Mouse (Mus musculus) MN1 (cell line): ENCODE measurements around the gene Pafah1b1.

ENCODE experiments used
- DNase-seq: peaks from one replicate; pipeline ENCODE4 v3.0.0-alpha.2; 2016; ENCODE audit warnings: low spot score

Gene Pafah1b1

DNA sequence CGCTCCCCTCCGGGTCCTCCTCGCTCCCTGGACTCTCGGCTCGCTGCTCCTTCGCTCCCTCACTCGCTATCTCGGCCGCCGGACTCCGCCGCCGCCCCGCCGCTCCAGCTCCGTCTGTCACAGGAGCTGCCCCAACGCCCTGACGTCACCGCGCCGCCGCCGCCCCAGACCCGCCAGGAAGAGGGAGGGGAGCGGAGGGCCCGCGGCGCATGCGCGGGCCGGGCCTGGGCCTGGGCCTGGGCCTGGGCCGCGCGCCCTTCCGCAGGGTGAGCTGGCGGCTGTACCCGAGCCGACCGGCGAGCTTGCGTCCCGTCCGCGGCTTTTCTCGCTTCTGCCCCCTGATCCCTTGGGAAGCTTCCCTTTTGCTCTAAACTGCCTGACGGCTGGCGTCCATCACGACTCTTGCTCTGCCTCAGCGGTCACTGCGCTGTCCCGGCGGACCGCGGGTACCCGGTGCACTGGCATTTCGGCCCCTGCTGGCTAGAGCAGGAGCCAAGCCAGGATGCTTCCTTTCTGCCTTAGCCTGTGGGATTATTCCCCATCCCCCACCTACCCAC lies at the start of gene Pafah1b1:
Gene Pafah1b1 (minus strand): TSS at position 436 of the 557 bp plus-strand sequence.
- DNase-seq, result peak; percentile 96

DNA sequence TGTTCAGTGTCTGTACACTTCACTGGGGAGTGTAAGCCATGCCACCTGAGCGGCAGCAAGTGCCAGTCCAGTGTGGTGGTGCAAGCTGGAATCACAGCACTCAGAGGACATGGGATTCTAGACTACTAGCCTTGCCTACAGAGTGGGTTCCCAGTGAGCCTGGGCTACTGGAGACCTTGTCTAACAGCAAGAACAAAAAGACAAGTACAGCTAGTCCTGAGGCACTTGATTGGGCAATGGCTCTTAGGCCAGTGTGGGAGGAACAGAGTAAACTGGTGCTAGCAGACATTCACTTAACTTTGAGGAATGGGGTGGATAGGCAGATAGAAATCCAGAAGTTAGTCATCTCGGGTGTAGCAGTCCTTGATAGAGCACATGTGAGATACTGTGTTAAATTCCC lies 47.9 kb upstream of the Pafah1b1 start:
- no peak for DNase-seq

DNA sequence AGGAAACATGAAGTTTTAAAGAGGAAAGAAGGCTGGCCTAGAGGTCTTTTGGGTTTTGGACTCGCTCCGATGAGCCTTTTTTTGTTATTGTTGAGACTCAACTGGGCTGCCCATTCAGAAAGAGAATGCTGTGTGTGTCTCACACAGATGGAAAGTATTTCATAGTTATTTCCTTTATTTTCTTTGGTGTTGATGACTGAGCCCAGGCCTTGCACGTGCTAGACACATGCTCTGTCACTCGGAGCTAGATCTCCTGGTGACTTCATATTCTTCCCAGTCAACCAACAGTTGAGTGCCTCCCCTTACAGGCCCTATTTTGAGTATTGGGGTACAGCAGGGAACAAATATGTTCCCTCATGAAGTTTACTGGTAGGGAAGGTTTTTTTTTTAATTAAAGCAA lies 47.2 kb upstream of the Pafah1b1 start:
- no peak for DNase-seq

DNA sequence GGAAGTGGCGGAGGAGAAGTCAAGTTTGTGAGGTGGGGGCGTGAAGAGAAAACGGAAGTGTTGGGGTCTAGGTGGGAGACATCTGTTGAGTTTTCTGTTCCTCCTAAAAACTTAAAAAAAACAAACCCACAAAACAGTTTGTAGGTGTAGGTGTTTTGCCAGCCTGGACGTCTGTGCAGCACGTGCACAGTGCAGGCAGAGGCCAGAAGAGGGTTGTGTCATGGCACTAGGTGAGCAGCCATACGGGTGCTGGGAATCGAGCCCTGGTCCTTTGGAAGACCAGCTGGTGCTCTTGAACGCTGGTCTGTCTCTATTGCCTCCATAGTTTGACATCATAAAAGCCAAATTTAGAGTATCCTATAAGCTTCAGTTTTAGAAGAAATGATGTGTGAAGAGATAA lies 46.8 kb upstream of the Pafah1b1 start:
- no peak for DNase-seq

DNA sequence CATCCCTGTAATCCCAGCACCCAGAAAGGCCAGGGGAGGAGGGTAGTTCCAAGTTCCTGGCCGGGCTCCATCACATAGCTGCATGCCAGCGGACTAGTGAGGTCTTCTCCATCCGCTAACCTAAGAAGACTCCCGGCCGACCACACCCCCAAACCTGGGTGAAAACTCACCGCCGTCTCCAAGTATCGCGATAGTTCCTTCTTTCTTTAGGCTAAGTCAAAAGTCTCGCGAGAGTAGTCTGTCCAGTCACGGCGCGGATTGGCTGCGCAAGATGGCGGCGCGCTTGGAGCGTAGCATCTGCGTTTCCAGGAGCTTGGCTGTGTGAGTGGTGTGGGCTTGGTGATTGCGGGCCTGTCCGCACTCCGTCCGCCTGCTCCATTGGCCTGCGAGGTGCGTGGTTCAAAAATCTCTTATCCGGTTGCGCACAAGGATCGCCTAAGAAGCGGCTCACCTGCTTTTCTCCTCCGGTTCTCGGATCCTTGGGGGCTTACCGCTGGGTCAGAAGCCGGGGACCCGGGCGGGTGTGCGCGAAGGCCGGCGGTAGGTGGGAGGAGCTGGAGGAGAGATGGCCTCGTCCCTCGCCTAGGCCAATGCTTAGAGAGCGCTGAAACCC lies 46.2 kb upstream of the Pafah1b1 start, which contains the start of gene Mettl16:
Gene Mettl16 (plus strand): TSS at position 236 of the 613 bp plus-strand sequence.
- peak; percentile 99 for DNase-seq

DNA sequence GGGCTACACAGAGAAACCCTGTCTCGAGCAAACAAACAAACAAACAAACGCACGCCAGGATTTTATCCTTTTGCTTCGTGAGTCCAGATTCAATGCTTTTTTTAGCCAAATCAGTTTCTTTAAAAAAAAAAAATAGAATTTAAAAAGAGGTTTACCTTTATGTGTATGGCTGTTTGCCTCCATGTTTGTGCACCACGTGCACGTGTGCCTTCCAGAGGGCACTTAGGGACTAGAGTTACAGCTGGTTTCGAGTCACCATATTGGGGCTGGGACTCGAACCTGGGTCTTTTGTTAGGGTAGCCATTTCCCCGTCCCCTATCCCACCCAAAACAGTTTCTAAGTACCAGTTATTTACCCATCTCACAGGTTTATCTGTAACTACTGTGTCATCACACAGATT lies 45.6 kb upstream of the Pafah1b1 start:
- no peak for DNase-seq

DNA sequence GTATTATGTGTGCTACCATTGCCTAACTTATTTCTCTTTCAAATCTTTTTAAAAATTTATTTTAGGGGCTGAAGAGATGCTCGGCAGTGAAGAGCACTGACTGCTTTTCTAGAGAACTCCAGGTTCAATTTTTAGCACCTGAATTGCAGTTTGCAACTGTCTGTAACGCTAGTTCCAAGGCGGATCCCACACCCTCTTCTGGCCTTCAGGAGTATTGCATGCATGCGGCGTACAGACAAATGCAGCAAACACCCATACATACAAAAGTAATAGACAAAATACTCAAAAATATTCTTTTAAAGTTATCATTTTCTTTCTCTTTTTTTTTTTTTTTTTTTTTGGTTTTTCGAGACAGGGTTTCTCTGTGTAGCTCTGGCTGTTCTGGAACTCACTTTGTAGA lies 43.6 kb upstream of the Pafah1b1 start:
- DNase-seq, result no peak

DNA sequence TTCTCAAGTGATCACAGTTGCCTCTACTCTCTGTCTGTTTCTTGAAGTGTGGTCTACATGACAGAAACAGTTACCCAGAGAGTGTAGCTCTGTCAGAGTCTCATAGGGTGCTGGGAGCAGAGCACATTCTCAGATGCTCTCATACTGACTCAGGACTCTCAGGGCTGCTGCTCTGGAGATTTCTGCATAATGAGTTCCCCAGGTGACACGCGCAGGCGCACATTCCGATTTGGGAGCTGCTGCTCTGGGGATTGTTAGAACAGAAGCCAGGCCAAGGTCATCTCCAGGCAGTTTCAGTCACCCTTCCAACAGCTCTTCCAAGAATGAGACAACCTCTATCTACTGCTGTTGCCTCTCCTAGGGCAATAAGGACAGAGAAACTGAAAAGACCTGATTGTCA lies 43.0 kb upstream of the Pafah1b1 start:
- DNase-seq, result no peak

DNA sequence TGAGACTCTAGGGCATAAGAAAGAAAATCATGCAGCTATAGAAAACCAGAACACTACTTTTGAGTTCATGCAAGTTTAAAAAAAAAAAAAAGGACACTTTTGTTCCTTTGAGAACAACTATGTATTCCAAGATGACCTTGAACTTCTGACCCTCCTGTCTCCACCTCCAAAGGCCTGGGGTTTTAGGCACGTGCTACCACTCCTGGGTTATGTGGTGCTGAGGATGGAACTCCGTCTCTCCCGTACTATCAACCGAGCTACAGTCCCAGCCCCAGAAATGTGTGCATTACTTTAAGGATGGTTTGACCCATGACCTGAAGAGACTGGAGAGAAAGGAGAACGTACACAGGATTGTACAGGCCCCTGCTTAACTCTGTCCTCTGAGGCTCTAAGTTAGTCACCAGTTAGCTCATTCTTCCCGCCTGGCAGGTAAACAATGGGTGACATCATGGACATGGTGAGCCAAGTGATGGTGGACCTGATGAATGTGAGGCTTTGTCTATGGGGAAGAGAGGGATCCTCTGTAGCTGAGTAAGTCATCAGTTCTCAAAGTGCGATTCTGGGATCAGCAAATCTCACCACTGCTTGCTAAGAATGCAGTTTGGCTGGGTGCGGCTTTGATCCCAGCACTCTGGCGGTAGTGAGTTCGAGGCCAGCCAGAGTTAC lies 39.6 kb upstream of the Pafah1b1 start:
- no peak for DNase-seq

DNA sequence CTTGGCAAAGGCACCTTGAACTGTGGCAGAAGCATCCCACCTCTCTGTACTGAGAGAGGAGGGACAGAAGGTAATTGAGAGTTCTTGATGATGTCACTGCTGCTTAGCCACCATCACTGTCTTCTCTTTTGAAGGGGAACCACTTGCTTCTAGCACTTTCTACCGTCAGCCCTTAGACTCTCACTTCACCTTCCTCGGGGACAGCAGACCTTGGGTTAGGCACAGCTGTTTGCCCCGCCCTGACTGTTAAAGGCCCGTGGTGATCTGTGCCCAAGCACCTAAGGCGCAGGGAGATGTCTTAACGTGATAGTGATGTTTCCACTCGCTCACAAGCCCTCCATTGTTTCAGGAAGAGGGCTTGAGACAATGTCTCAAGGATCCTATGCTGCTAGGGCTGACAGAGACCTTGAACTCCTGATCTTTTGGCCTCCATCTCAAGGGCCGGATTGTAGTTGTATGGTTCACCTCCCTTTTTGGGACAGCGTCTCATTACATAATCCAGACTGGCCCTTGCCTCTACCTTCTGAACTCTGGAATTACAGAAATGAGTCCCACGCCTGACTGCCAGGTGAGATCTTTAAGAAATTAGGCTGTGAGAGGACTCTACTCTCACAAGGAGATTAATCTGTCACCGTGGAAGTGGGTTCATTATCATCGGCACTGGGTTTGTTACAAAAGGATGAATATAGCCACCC lies 36.7 kb upstream of the Pafah1b1 start:
- DNase-seq, result no peak

DNA sequence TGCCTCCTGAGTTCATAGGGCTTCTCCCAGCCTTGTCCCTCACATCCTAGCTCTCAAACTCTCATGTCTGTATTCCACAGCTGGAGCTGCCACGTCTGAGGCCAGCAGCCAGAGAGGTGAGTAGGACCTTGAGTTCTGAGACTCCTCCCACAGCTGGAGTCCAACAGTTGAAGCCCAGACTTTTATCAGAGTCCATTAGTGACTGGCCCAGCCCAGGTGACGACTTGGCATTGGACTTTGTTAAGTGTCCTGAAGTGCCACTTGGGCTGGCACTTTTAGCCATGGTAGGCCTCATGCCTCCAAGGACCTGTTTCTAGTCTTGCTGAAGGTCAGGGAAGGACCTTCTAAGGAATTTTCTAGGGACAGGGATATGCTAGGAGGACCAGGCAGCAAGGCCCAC lies 32.2 kb upstream of the Pafah1b1 start:
- no peak for DNase-seq

DNA sequence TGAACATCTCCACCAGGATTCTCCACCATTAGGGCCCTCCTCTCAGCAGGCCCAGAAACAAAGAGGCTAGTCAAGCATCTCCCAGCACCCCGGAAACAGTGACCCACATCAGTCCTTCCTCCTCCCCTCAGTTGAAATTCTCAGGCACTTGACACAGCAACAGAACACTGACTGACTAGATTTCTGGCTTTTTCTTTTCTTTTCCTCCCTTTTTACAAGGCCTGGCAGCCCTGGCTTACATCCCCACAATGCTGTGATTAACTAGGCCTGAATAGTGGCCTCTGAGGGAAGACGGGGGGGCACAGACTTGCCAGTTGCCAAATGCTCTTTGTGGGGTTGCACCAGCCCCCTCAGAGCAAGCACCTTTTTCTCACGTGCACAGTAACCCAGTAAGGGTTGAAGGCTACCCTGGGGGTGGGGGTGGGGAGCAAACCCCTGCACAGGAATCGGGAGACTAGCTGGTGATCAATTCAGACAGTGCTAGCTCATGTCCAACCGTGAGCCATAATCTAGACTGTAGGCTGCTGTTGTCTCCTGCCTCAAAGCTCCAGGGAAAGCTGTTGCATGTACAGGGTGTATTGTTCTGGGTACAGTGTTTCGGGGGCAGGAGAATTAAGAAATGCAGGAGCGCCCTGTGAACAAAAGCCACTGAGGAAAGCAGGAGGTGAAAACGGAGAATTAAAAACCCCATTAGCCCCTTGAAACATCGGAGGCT lies 27.0 kb upstream of the Pafah1b1 start:
- DNase-seq, result no peak

DNA sequence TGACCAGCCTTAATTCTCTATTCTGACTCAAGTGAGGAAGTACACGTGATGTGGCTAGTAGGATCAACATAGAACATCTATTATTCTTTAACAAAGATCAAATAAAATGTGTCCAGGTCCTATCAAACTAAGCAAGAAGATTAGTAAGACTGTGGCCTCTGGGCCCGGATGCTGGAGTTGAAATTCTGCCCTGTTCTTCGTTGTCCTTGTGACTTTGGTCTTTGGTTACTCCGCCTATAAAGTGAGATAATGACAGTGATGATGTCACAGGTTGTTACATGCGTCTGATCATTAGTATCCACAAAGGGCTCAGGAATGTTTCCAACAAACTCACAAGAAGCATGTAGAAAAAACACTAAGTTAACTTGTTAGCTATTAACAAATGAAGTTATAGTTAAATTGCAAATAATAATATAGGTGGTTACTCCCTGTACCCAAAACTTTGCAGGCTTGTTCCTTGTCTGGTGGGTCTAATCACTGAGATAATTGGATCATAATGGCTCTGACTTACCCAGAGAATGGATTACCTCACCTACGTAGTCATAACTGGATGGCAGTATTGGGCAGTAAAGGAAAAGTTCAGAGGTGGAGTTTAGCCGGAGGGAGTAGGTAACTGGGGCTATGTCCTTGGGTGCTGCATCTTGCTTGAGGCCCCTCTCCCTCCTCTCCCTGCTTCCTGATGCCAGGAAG lies 26.3 kb upstream of the Pafah1b1 start:
- DNase-seq, result no peak

DNA sequence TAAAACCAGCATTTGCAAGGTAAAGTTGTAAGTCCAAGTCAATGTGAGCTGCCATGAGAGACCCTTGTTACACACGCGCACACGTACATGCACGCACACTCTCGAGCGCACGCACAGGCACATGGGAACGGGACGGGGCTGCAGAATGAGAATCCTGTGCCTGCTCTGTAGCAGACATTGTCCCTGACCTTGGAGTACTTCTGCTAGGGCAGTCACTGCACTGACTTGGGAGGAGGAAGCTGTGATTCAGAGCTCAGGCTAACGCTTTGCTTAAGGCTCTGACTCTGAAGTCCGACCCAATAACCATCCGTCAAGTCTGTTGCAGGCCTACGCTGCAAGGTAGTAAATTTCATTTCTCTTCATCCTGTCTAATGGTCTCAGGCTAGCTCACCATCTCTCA lies 24.8 kb upstream of the Pafah1b1 start:
- DNase-seq, result no peak

DNA sequence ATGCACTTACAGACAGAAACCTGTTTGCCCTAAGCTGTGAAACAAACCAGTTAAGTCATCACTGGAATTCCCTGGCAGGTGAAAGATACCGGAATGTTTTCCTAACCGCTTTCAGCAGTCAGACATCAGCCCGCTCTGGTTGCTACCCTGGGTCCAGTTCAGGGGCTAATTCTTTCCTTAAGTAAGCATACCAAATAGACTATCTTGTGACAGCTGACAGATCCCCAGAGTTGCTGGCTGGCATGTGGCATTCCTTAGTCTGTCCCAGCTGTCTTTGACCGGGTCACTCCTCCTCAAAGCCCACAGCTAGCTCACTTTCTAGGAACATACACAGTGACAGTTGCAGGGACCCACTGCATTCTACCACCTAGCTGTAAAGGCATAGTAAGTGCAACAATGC lies 23.6 kb upstream of the Pafah1b1 start:
- no peak for DNase-seq

DNA sequence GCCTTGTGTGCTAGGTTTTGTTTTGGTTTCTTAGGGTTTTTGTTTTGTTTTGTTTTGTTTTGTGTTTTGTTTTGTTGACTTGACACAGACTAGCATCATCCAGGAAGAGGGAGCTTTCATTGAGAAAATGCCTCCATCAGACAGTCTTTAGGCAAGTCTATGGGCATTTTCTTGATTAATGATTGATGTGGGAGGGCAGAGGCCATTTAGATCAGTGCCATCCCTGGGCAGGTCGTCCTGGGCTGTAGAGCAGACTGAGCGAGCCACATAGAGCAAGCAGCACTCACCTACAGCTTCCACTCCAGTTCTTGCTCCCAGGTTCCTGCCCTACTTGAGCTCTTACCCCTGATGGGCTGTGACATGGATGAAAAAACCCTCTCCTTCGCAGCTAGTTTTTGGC lies 13.4 kb upstream of the Pafah1b1 start:
- DNase-seq, result no peak

DNA sequence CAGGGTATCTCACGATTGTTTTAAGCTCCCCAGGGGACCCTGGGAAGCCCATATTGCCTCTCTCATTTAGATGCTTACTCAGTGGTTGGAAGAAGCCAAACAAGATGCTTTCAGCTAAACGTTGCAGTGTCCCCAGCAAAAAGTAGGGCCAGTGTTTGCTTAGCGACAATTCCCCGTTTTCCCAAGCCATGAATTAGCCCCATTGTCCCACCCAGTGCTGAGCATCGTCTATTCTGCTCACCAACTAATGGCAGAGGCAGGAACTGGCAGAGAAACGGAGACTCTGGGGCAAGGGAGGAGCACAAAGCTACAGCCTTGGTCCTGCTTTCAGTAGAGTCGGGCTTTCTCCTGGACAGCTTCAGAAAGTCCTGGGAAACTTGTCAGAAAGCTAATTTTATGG lies 10.4 kb upstream of the Pafah1b1 start:
- DNase-seq, result no peak

DNA sequence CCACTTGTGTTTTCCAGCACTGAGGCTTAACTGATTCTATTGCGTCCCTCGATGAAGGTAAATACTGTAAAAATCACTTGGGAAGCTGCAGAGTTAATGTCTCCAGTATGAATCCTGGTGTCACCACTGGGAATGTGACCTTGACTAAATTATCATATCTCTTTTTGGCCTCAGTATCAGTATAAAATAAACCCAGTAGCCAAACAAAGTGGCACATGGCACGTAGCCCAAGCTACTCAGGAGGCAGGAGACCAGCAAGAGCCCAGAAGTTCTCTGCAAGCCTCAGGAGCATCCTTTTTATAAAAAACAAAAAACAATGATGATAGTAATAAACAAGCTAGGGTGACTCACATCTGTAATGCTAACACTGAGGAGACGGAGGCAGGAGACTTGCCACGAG lies 711 bp upstream of the Pafah1b1 start:
- peak; percentile 25 for DNase-seq

DNA sequence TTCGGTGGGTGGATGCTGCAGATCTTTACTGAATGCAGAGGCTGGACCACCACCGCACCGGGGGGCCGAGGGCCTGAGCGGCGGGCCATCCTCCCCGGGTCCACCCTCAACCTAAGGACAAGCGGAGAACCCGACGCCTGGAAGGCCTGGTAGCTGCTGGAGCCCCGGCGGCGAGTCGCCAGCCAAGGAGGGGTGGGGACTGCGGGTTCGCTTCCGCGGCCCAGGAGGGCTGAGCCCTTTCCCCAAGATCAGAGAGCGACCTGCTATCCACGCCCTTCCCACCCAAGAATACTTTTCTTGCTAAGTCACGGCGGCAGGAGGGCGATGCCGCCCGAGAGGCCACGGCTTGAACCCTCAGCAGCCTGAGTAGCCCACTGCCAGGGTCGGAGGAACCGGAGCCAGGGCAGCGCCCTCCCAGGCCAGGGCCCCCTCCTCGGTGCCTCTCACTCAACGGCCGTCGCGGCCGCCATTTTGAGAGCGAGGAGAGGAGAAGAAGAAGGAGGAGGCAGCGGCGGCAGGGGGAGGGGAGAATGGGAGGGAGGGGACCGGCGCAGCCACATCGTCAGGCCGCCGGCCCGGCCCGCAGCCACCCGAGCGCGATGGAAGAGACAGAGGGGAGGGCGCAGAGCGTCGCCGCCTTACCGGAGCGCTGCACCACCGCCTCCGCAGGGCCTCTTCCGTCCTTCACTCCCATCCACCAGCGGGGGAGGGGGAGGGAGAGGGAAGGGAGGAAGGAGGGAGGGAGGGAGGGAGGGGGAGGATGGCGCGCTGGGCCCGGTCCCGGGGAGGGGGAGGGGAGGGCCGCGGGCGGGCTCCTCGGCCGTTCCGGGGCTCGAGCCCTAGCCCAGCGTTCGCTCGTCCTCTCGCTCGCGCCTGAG lies 874 bp downstream of the Pafah1b1 start:
- peak; percentile 88 for DNase-seq

DNA sequence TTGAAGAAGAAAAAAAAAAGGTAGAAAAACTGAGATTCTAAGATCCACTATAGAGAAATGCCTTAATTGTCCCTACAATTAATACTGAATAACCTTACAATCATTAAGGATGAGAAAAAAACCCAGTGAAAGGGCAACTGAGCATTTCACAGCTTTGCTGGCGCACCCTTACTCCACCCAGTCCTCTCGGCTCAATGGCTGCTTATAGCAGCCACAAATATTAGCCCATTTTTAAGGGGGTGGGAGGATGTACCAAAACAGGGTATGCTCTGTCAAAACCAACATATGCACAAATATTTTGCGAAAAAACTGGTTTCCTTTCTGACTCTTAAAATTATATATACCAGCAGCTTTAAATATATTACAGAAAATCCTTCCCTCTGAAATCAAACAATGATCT lies 2.5 kb downstream of the Pafah1b1 start:
- no peak for DNase-seq

DNA sequence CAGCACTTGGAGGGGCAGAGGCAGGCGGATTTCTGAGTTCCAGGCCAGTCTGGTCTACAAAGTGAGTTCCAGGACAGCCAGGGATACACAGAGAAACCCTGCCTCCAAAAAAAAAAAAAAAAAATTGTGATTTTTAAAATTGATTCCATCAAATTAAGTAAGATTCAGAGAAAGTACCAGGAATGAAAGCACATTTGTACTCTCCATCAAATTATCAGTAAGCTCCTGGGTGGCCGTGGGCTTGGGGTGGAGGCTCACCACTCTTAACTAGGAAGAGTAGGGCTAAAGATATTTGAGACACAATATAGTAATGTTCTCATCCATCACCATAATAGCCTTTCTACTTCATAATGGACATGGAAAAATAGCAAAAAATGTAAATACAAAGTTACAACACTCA lies 3.3 kb downstream of the Pafah1b1 start:
- DNase-seq, result no peak
